Mouse (Mus musculus) ES-E14 (cell line): ENCODE measurements around the gene Farsa. TPM values are rescaled to one million over a fixed set of nuclear protein-coding genes. Genes with fewer than 3 reads are reported as not detected.
A peak's percentile ranks its signal among the peaks of the same experiment; 100 is the strongest.

Experiments used
- DNase-seq: peaks from one replicate; pipeline ENCODE4 v3.0.0-alpha.2; 2013; ENCODE audit warnings: low read depth, low spot score
- H3K27ac ChIP-seq: 2 replicates; pipeline ENCODE4 v1.5.1; 2012; ENCODE audit warnings: low read depth, mild to moderate bottlenecking, low read length, moderate library complexity, mixed read lengths; ENCODE audit not compliant: poor library complexity, insufficient read depth, severe bottlenecking
- H3K36me3 ChIP-seq: 2 replicates; pipeline ENCODE4 v1.6.1; 2012; ENCODE audit warnings: mild to moderate bottlenecking, low read length, moderate library complexity, mixed read lengths; ENCODE audit not compliant: control insufficient read depth, poor library complexity, insufficient read depth, severe bottlenecking
- H3K4me1 ChIP-seq, 2 experiments: fragments of 150-350 bp in 1 of 2; sonication (generic) in 1 of 2; 2 replicates each; pipeline ENCODE4 v1.6.1; 2012; ENCODE audit warnings: low read length in 2 of 2, mild to moderate bottlenecking in 1 of 2, mixed read lengths in 1 of 2; ENCODE audit not compliant: control insufficient read depth in 2 of 2, insufficient read depth in 2 of 2, poor library complexity in 1 of 2
- H3K4me3 ChIP-seq, 2 experiments: fragments of 150-350 bp in 1 of 2; sonication (generic) in 1 of 2; 2 replicates each; pipeline ENCODE4 v1.5.1; 2012; ENCODE audit warnings: low read length in 2 of 2, low read depth in 1 of 2, mild to moderate bottlenecking in 1 of 2, mixed read lengths in 1 of 2; ENCODE audit not compliant: insufficient read depth in 1 of 2, poor library complexity in 1 of 2, severe bottlenecking in 1 of 2
- H3K9ac ChIP-seq: 2 replicates; pipeline ENCODE4 v1.6.1; 2012; ENCODE audit warnings: low read depth, mild to moderate bottlenecking, low read length, mixed read lengths; ENCODE audit not compliant: poor library complexity, insufficient read depth, severe bottlenecking
- H3K9me3 ChIP-seq: fragments of 150-350 bp; sonication (generic); 2 replicates; pipeline ENCODE4 v1.6.1; 2012; ENCODE audit warnings: low read depth, mild to moderate bottlenecking, low read length; ENCODE audit not compliant: control insufficient read depth, insufficient read depth
- CHD2 ChIP-seq: IDR thresholded peaks from 2 replicates; pipeline ENCODE4 v1.6.1; 2014; ENCODE audit warnings: mild to moderate bottlenecking, low read depth, low read length, inconsistent platforms
- HCFC1 ChIP-seq: IDR thresholded peaks from 2 replicates; pipeline ENCODE4 v1.6.1; 2012; ENCODE audit warnings: low read length, inconsistent platforms, borderline replicate concordance; ENCODE audit not compliant: insufficient read depth
- MAFK ChIP-seq: IDR thresholded peaks from 2 replicates; pipeline ENCODE4 v1.6.1; 2014; ENCODE audit warnings: mild to moderate bottlenecking, low read depth, low read length, inconsistent platforms; ENCODE audit not compliant: insufficient read depth
- ZC3H11A ChIP-seq: IDR thresholded peaks from 2 replicates; pipeline ENCODE4 v1.6.1; 2012; ENCODE audit warnings: low read depth, mild to moderate bottlenecking, inconsistent platforms, low read length, borderline replicate concordance
- ZNF384 ChIP-seq: IDR thresholded peaks from 2 replicates; pipeline ENCODE4 v1.6.1; 2012; ENCODE audit warnings: low read depth, low read length, inconsistent platforms
- in situ Hi-C, 2 experiments: fragments of 600-800 bp; cut with MboI; formaldehyde crosslinking; loops; one replicate each; pipeline ENCODE4 v1.15.1; 2025; ENCODE audit warnings: low sequenced_read_pairs in 2 of 2, inconsistent platforms in 1 of 2; ENCODE audit not compliant: unreplicated experiment in 2 of 2
- total RNA-seq: library from RNA; depleted of rRNA; stranded (reverse); fragments of 300-350 nt; gene quantifications from 2 replicates; pipeline ENCODE4 v1.2.3, GENCODE M21; 2012

Farsa gene
- total RNA-seq, 1 experiment = 123 TPM

- Histone ChIP-seq H3K9ac (peak overlapping the region; percentile 89; the same call in 1 of the 2 replicates), H3K4me3 (peak overlapping the region; percentile 72 to 76), H3K4me1 (peaks cover 6 to 13% of the 10 kb centered on the region in 2 experiments; a peak in 2 of 4 replicates), H3K36me3 (peaks cover 25% of the 10 kb centered on the region), H3K9me3 (no peaks in the 10 kb centered on the region), H3K27ac (peak overlapping the region; percentile 89)
- no peak for DNase-seq
- TF ChIP-seq HCFC1 (no peak), ZC3H11A (no peak), CHD2 (no peak), MAFK (no peak), ZNF384 (no peak)
- in situ Hi-C loops = no loop called here
These were observed 8.9 kb upstream of the Farsa start for GRCm38 (mm10) chr8:84847684-84848435.

GRCm38 (mm10) chr8:84856434-84856833, 355 bp upstream of the Farsa start:
- peaks cover 17% of the 10 kb centered on the region for H3K36me3 ChIP-seq
- TF ChIP-seq MAFK (no peak), ZC3H11A (no peak)
- no peak overlapping the region for H3K9ac ChIP-seq
- in situ Hi-C loops = no loop called here
- peaks cover 0 to 8% of the 10 kb centered on the region in 2 experiments; a peak in 2 of 4 replicates for H3K4me1 ChIP-seq
- H3K9me3 ChIP-seq = no peaks in the 10 kb centered on the region
- DNase-seq = no peak
- peak overlapping the region in 1 of 2 experiments; percentile 98; a peak in 1 of 4 replicates for H3K4me3 ChIP-seq
- no peak overlapping the region for H3K27ac ChIP-seq

- Histone ChIP-seq H3K4me1 (0 out of 4 replicates have a peak, but pooled peaks cover 0 to 2% of the 10 kb centered on the region in 2 experiments), H3K27ac (0 out of 2 replicates have a peak within 1 kb of the TSS, but pooled peaks have one; percentile 33), H3K36me3 (peaks cover 30% of the 10 kb centered on the region), H3K9ac (peak within 1 kb of the TSS; percentile 67), H3K9me3 (no peaks in the 10 kb centered on the region), H3K4me3 (peak within 1 kb of the TSS; percentile 64 to 68)
- peak; percentile 62 for DNase-seq
- TF ChIP-seq MAFK = no peak
- TF ChIP-seq ZNF384 = no peak
- no peak for TF ChIP-seq HCFC1
- TF ChIP-seq CHD2 = no peak
- no peak for TF ChIP-seq ZC3H11A
- in situ Hi-C loops = no loop called here
These were observed 14.9 kb downstream of the Farsa start, which contains the start of gene Syce2 for GRCm38 (mm10) chr8:84871376-84872308. TSS of gene Syce2 (plus strand) at chr8:84872111.

DNA sequence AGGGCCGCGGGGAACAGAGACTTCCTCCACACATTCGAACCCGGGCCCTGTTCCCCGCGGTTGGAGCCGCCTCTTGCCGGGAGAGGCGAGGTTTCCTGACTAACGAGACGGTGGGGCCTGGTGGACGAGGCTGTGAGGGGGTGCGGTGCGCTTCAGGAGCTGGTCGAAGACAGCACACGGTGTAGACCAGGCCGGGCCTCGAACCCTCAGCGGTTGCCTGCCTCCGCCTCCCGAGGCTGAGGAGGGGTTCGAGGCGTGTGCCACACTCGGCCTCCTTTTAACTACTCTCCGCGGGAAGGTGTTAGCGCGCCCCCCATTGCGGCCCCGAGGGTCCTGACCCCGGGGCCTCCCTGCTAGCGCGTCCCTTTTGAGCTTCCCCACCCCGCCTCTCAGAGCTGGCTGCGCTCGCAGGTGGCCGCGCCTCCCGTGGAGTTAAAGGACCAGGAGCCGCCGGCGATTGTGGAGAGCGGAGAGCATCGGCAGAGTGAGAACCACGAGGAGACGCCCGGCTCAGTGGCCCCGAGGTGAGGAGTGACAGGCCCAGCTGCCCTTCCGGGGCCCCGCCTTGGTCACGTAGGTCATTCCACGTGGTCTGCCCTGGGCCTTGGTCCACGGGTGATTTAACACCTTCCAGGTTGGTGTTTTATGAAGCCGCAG, 15.6 kb downstream of the Farsa start:
- in situ Hi-C loops = no loop called here
- DNase-seq = peak; percentile 25
- H3K27ac ChIP-seq = no peak overlapping the region

More for the DNA sequence above, 15.6 kb downstream of the Farsa start:
- Histone ChIP-seq H3K9ac (peak overlapping the region; percentile 67), H3K9me3 (no peaks in the 10 kb centered on the region), H3K4me3 (peak overlapping the region; percentile 64 to 68), H3K36me3 (peaks cover 26% of the 10 kb centered on the region), H3K4me1 (0 out of 4 replicates have a peak, but pooled peaks cover 0 to 2% of the 10 kb centered on the region in 2 experiments)
- TF ChIP-seq MAFK (no peak), ZC3H11A (no peak), ZNF384 (no peak), CHD2 (no peak), HCFC1 (no peak)
